Mouse (Mus musculus) heart, adult 11 months (tissue): Measurements from ENCODE around the gene Pitpnc1.

Source experiments
- DNase-seq: peaks from one replicate; pipeline ENCODE4 v3.0.0; 2022

The Pitpnc1 gene

DNA sequence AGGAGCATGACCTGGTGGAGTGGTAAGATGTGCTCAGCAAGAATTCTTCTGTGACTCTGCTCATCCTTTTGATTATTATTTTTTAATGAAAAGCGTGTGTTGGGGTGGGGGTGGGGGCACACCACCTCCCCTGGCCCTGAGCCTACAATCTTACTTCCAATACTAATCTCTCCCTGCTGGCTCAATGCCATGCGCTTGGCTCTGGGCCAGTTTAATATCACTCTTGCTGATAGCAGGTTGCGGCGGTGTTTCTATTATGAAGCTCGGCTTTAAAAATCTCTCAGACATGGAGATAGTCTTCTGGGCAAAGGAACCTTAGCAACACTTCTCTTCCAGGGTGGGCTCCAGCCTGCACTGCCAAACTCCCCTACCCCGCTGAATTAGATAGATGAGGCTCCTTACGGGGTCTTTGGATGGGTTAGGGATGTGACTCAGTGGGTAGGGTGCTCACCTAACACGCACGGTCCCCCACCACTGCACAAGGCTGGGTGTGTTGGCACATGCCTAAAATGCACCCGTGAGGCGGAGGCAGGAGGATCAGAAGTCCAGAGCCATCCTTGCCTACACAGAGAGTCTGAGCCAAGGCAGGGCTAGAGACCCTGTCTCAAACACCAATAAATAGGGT lies 198.0 kb downstream of the Pitpnc1 start:
- peak; percentile 92 for DNase-seq

- no peak for DNase-seq
Observed at GRCm38 (mm10) chr11:107270564-107270963, 199.9 kb downstream of the Pitpnc1 start.

GRCm38 (mm10) chr11:107267522-107267921 lies 203.0 kb downstream of the Pitpnc1 start:
- no peak for DNase-seq

DNA sequence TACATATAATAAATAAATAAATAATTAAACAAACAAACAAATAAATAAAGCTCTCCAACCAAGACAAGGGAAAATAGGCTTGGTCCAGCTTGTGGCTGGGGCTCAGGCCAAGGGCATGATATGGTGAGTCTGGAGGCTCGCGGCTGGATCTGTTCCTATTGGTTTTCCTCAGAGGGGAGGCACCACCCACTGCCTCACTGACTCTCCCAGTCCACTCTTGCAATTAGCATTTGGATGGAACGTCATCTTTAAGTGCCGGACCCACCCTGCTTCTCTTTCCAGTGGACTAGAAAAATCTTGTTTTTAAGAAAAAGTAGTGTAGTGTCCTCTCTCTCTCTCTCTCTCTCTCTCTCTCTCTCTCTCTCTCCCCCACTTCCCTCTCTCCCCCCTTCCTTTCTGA lies 204.6 kb downstream of the Pitpnc1 start:
- no peak for DNase-seq

DNA sequence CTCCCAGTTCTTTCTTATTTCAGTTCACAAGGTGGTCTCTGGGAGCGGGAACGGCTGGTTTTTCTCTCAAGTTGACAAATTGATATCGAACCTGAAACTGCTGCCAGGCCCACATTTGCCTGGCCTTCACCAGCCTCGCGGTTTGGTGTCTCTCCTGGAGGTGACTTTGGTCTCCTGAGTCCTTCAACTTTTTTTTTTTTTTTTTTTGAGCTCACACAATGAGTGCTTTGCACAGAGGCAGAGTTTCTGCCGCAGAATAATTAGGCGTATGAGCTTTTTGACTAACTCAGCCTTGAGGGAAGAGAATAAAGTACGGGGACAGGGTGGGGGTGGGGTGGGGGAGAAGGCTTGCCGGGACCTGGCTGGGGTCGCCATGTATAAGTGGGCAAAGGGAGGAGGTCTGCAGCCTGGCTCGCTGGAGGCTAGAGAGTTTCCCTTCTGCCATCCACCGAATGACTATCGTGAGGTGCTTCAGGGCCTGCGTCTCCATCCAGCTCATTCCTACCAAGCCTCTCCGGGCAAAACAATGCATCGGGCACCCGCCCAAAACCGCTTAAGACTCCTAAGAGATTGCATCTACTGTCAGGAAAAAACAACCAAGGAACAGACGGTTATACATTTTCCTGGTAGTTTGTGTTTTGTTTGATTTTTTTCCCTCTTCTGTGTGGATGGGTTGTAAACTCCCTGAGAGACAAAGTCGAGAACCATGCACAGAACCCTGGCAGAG lies 205.4 kb downstream of the Pitpnc1 start:
- DNase-seq, result peak; percentile 97

- no peak for DNase-seq
Observed at GRCm38 (mm10) chr11:107263838-107264237, 206.7 kb downstream of the Pitpnc1 start.

GRCm38 (mm10) chr11:107259428-107259827 lies 211.1 kb downstream of the Pitpnc1 start:
- DNase-seq, result no peak

DNA sequence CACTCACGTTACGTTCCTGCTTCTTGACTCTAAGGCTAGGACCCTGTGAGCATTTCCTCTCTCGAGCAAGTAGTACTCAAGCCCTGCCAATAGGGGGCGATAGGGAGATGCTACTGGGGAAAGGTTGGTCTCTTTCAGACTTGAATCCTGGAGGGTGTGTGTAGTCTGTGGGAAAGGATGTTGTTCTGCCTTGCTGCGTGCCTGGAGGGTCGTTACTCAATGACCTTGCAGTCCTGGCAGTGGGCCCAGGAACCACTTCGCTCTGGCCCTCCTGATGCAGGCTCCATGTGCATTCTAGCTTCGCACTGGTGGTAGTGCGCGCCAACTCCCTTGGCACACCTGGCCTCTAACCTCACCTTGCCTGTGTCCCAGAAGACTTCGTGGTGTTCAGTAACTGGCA lies 215.3 kb downstream of the Pitpnc1 start:
- peak; percentile 96 for DNase-seq

DNA sequence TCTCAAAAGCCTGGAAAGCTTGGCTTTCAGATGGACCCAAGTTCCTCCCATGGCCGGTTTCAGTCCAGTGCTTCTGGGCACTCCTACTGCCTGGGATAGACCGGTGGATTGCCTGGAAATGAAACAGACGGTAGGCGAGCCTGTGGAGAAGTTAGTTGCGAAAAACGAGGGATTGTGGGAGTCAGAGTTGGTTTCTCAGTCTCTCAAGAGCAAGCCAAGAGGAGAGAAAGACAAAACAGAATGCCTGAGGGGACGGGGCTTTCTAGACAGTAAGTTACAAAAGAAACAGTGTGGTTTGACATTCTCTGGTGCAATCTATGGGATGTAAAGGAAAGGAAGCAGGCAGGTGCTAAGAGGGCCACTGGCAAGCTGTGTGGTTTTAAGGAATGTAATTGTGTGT lies 216.3 kb downstream of the Pitpnc1 start:
- DNase-seq, result no peak

DNA sequence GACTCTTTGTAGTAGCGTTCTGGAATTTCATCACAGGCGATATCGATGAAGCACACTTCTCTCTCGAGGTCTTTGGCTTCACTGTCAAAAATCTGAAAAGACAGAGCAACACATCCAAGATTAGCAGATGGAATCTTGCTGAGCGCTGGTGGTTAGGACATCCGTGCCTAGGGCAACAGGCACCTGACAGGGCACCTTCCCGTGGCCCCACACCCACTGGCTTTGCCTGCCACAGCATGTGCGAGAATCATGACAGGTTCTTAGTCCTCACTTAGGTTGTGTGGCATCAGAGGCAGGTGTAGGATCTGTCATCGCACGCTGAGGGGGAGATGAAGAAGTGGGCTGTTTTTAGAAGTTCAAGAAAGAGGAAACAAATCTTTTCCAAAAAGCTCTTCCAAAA lies 218.5 kb downstream of the Pitpnc1 start:
- DNase-seq, result no peak

- no peak for DNase-seq
Observed at GRCm38 (mm10) chr11:107251460-107251859, 219.0 kb downstream of the Pitpnc1 start.

DNA sequence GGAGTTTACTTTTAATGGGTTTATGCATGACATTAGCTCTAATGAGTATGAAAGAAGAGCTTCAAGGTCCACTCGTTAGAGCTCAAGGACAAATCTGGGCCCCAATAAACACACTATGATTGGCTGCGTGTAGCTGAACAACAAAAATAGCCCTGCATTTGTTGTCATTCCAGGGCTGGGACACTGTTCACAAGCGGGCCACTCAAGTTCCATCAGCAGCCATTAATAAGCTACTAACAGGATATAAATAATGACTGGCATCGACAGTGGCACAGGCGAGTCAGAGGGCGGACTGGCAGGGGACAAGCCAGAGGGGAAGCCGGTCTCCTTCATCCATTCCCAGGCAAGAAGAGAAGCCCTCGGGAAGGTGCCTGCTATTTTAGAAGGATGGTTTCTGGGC lies 219.6 kb downstream of the Pitpnc1 start:
- peak; percentile 94 for DNase-seq

- peak; percentile 96 for DNase-seq
Observed at GRCm38 (mm10) chr11:107248753-107249152, 221.7 kb downstream of the Pitpnc1 start.

DNA sequence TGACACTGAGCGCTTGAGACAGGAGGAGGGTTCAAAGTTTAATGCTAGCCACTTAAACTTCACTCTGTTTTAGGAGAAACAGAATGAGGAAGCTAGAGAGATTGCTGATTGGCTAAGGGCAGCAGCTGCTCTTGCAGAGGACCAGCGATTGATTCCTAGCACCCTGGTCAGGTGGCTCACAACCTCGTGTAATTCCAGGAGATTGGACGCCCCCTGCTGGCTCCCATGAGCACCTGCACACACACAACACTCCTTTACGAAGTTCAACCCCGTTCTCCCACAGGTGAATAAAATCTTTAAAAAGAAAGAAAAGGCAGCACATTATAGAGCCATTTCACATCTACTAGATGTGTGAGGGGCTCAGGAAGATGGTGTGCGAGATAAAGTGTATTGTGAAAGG lies 224.8 kb downstream of the Pitpnc1 start:
- no peak for DNase-seq

GRCm38 (mm10) chr11:107243126-107243525 lies 227.4 kb downstream of the Pitpnc1 start:
- no peak for DNase-seq

DNA sequence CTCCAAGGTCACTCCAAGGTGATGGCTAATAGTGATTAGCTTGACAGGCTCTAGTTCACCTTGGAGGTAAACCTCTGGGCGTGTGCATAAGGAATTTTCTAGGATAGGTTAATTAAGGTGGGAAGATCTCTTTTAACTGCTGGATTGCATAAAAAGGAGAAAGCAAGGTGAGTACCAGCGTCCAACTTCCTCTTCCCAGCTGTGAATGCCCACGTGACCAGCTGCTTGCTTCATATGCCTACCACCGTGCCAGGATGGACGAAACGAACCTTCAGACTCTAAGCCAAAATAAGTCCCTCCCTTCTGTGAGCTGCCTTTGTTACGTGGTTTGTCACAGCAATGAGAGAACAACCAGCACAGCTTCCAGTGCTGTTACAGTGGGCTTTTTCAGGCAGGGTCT lies 228.8 kb downstream of the Pitpnc1 start:
- DNase-seq, result peak; percentile 95

- DNase-seq, result no peak
Observed at GRCm38 (mm10) chr11:107238506-107238905, 232.0 kb downstream of the Pitpnc1 start.

DNA sequence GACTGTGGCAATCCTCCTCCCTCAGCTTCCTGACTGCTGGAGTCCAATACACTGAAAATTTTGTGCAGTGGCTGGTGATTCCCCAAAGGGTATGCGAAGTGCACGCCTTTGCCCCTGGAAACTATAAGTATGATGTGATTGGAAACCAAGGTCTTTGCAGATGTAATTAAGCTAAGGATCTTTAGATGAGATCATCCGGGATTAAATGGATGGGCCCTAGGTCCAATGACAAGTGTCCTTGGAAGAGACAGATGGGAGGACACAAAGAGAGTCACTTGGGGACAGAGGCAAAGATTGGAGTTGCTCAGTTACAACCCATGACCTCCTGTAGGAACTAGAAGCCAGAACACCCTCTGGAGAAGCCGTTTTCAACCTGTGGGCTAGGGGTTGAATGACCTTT lies 233.0 kb downstream of the Pitpnc1 start:
- no peak for DNase-seq

- DNase-seq, result no peak
Observed at GRCm38 (mm10) chr11:107233252-107233890, 237.1 kb downstream of the Pitpnc1 start.

DNA sequence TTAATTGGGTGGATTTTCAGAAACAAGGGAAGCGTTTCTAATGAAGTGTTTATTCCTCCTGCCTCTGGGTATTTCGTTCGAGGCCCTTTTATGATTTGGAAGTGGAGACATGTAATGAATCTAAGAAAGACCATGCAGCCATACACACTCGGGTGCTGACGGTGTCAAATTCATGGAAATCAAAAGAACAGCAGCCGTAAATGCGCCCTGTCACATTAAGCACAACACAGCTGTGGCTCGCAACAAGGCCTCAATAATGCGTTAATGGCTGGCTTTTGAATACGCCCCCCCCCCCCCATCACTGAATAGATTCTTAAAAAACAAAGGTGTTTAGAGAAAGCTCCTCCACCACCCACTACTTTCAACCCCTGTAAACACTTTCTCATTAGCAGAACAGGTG lies 240.4 kb downstream of the Pitpnc1 start:
- DNase-seq, result no peak

DNA sequence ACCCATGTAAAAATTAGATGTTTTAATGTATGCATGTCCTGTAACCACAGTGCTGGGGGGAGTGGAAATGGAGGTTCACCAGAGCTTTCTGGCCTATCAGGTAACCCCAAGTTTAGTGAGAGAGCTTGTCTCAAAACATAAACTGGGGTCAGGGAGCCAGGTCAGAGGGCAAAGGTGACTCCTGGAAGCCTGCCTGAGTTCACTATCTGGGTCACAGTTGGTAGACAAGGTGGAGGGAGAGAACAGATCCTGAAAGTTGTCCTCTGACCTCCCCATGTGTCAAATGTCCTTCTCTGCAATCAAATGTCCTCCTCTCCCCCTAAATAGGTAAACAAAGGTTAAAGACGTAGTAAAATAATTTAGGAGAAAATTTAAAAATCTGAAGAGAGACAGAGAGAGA lies 244.1 kb downstream of the Pitpnc1 start:
- no peak for DNase-seq

DNA sequence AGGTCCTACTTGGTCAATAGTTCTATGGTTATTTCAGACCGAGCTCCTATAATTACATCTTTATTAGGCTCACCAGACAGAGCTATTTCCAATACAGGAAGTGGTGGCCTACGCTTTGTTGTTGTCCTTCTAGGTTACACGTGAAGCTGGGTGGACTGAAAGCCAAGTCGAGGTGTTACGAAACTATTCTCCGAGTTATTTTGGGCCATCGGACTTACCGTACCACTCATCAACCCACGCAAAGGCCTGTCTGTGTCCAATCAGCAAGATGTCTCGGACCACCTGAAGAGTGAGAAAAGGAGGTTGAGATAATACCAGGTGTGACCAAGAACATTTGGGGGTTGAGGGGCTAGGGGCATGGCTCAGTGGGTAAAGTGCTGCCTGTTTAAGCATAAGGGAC lies 244.5 kb downstream of the Pitpnc1 start:
- peak; percentile 95 for DNase-seq

DNA sequence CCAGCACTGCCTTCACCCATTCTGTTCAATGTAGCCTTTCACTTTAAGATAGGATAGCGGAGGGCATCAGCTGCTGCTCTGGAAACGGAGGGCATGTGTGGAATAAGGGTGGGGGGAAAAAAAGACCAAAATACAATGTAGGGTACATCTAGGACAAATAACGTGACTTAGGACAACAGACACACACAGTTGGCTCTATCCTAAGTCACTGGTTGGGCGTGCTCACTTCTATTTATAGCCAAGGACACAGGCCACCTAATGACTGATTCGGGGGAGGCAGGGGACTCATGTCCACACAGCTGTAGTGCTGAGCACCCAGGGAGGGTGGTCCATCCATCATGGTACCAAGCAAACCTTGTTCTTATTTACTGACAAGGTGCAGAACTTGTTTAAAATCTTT lies 245.2 kb downstream of the Pitpnc1 start:
- peak; percentile 97 for DNase-seq

- no peak for DNase-seq
Observed at GRCm38 (mm10) chr11:107223667-107224214, 246.8 kb downstream of the Pitpnc1 start.
